Mouse (Mus musculus): Measurements from ENCODE around the gene Sipa1.

- no peak for TF ChIP-seq CTCF (IDR thresholded peaks at IDR 0.05; ENCODE audit: control insufficient read depth, insufficient read depth, low read length)
- TF ChIP-seq POLR2A (IDR thresholded peaks at IDR 0.05; ENCODE audit: borderline replicate concordance, control insufficient read depth, low read depth, low read length), result no peak
Observed at GRCm38 (mm10) chr19:5647791-5648190, 15.7 kb downstream of the Sipa1 start.

Measured in bone marrow, adult 2 months (tissue).